Mouse (Mus musculus) adrenal gland, postnatal 4 days (tissue): ENCODE data around the gene Calcr. TPM values are rescaled to one million over a fixed set of nuclear protein-coding genes. Genes with fewer than 3 reads are reported as not detected.
"Not testable (repeated sequence)": the region's sequence is repeated elsewhere in the genome, so short reads cannot be mapped to it uniquely, and the experiment has no call there.

Source experiments
- DNase-seq, 2 experiments: peaks; one replicate each; pipeline ENCODE4 v3.0.0; 2021 to 2022; ENCODE audit warnings: low spot score in 2 of 2, mixed read lengths in 2 of 2
- long read RNA-seq, 2 experiments: library from polyadenylated mRNA; stranded (forward); transcript quantifications; one replicate each; pipeline ENCODE4 v2.0.0; 2021
- microRNA-seq: library from miRNA; unstranded; fragments of <30 nt; microRNA quantifications from one replicate; pipeline ENCODE4 v1.2.0, GENCODE M21; 2021
- total RNA-seq, 2 experiments: library from RNA; stranded (reverse); gene quantifications; 2 replicates each; pipeline ENCODE4 v1.2.3; 2021

Calcr gene
- total RNA-seq: under 1 TPM; 0.20 to 0.31 TPM
- long read RNA-seq, experiment 1: 0 reads
- long read RNA-seq, experiment 2: 0 reads

DNA sequence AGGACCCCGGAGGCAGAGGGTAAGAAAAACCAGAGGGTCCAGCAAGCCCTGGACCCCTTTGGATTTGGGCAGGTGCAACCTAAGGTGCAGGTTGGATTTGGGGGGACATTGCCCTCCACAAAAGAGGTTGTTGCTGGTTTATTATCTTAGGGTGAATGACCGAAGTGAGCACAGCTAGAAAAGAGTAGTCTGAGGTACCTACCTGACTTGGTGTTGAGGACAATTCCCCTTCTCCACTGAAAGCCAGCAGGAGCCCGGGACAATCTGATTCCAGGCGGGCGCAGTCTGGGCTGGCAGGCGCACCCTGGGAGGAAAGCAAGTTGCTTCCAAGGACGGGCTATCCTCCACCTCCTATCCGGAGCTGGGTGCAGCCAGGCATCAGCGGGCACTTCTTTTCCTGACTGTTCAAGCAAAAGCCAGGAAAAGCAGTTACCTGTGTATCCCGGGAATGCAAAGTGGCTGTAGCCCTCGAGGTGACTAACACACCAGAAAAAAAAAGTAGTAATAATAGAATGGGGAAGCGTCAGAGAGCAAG, at the start of gene Calcr:
Gene Calcr, minus strand, starts transcription at position 485 of the 535 bp plus-strand sequence.
- no peak for DNase-seq

DNA sequence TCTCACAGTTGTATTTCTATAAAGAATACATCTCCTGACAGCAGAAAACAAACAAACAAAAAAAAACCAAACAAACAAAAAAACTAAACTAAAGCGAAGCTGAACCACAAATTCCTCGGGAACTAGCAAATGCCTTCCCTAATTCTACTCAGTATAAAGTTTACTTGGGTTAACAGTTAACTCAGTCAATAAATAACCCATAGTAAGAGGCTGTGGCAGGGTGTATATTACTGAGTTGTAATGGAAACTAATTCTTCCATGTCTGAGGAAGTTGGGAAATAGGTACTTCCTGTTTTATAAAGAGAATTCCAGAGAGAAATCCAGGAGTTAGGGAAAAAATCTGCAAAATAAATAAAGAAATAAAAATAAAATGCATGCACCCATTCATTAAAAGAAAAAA, 3.0 kb upstream of the Calcr start:
- DNase-seq: no peak

DNA sequence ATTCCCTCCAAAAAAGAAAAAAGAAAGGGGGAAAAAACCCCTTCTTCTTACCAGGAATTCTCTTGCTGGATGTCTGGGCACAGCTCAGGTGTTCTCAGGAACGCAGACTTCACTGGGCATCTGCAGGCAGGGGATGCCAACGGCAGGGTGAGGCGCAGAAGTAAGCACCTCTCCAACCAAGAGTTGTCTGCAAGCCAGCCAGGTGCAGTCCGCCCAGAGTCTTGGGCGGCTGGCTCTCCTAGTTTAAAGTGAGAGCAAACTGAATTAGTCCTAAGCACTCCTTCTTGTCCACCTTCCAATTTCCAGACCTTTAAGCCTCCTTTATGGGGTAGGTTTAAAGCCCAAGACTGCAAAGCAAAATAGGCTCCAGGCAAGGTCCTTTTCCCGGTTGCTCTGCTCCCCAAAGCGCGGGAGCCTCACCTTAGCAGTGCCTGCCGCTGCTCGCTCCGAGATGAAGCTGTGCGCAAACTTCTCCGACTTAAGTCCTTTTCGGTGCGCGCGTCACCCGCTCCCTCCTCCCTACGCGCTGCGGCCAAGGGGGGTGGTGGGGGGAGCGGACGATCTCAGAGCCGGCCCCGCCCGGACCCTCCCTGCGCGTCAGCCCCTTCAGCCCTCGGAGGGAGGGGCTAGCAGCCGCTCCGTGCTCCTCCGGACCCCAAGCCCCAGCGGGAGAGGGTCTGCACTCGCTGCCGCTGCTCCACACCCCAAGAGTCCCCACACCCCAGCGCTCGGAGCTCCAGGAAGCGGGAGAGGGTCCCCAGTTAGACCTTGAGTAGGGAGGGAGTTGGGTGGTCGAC, 1.1 kb downstream of the Calcr start:
- DNase-seq: no peak

DNA sequence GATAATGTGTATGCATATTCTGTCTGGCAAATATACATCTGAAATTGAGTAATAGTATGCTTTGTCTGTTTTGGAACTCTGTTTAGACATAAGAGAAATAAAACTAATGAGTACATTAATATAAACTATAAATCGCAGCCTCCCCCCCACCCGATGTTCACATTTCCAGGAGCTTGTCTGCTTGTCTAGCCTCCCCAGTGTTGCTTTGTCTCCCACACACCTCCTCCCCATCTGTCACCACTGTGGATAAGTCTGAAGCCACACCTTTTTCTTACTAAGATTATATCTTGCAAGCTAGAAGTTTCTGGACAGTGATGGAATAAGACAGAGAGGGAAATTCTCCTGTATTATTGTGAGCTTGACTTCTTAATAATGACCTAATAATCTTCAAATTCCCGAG, 12.9 kb downstream of the Calcr start:
- DNase-seq: no peak

DNA sequence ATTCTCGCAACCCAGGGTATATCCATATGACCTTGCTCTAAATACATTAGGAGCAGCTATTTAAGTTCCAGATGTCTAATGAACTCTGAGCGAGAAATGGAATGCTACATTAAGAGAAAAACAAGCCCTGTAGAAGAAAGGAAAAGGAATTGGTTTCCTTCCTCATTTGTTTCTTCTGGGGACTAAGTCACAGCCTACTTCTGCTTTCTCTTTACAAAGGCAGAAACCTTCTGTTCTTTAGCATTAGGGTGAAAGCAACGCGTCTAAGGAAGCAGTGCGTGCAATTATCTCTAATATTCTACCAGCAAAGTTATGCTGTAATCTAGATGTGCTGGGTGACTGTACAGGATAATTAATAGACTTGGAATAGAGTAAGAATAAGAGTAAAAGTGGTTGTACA, 14.9 kb downstream of the Calcr start:
- DNase-seq: no peak

DNA sequence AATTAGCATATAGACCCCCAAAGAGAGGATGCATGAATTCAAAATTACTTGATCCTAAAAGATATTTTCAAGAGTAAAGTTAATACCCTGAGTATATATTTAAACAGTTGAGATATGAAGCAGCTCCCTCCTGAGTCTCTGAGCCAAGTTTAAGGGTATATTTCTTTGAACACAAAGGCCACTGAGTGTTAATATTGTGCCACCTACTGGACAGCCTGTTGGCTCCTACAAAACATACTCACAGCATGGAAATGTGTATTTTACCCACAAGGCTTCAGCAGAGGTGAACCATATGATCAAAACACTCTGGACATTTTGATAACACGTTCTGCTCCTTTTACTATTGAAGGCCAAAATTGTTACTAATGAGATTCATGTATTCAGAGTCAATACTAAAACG, 19.0 kb downstream of the Calcr start:
- DNase-seq: no peak

DNA sequence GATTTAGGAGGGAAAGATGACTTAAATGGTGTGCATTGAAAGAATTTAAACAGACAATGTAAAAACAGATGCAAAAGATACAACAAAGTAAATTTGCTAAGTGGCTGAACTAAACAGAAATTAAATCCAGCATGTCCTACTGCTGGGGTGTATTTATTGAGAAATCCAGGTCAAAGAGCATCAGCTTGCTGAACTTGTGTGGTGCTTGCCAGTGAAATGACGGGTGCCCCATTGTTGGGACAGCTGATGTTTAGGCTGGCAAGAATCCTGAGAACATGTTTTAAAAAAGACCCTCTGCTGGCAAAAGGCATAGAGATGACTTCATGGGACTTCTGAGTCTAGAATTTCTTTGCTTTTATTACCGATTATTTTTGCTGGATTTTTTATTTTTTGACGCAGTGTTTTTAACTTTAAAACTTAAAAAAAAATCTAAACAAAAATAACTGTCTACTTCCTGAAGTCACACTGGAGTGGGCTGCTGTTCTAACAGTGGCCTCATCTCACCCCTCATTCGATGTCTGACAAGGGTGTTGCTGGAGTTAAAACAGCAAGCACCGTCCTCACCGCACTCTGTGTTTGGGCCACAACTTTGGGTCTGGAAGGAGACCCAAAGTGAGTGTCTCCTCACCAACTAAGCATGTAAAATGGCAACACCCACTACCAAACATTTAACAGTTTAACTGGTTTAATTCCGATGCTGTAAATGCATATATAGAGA, 22.4 kb downstream of the Calcr start:
- DNase-seq: no peak

DNA sequence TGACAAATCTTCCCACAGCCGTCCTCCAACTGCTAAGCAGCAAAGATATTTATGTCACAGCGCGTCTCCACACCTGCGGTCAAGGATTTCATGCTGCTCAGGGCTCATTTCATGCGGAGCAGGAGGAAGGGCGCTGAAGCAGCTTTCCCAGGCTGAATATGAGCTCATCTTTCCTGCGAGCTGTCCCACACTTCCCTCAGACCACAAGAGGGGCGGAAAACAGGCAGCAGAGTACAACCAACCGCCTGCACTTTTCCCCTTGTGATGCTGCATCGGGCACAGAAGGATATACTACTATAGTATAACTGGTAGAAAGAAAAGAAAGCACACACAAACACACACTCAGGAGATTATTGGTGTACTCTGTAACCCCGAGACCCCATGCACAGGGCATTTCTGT, 23.2 kb downstream of the Calcr start:
- no peak for DNase-seq

DNA sequence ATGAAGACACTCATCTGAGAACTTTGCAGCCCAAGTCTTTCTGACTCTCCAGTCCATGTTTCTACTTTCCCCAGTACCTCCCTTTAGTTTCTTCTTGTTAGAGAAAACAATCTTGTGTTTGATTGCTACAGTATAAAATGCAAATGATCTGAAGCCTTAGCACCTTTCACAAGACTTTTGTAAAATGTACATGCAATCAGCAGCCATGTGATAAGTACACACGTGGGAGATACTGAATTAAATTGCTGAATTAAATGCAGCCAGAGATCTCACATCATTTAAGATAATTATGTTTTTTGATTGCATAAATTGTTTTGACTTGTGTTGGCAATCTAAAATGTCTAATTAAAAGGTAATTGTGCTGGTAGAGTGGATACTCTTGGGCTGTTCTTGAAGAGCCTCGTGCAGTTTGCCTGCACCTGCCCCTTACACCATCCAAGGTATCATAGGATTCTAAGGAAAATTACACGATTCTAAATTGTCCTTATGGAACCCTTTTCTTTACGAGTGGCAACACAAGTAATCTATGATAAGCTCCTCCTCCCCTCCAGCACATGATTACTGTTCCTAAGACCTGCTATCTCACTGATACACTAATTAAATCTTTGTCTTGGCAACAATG, 34.2 kb downstream of the Calcr start:
- DNase-seq: no peak

DNA sequence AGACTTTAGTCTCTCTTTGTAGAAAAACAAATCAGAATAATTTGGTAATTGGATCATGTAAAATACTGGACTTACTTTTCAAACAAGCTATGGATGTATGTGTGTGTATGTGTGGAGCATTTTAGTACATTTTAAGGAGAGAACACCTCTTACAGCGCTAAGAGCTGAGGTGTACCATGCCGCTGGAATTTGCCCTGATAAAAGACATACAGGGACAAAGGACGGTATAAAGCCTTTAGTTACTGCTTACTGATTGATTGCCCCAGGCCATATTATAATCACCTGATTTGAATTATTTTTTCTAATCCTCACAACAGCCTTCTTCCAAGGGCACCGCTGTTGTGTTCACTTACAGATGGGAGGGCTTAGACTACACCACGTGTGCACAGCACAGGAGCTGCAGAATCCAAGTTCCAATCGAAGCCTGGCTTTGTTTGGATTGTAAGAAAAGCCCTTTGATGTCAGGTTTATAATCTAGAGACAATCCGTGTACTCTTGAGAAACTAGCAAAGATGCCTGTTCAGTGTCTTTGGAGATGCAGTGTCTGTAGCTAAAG, 76.3 kb downstream of the Calcr start:
- no peak for DNase-seq

DNA sequence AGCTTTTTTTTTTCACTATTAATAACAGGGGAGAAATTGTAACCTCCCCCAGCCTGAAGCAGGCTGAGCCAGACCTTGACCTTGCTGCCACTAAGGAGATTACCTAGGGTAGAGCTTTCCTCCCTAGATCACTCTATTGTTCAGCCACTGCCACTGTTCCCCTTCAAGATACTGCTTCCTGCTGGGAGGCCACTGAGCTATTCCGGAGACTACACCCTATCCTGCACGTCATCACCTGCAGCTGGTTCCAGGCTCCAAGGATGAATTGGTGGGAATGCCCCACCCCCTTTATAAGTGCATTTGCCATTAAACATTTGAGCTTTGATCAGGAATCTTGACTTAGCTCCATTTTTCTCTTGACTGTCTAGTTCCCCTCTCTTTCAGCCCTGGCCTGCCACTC, 86.2 kb downstream of the Calcr start:
- not testable (repeated sequence) for DNase-seq

DNA sequence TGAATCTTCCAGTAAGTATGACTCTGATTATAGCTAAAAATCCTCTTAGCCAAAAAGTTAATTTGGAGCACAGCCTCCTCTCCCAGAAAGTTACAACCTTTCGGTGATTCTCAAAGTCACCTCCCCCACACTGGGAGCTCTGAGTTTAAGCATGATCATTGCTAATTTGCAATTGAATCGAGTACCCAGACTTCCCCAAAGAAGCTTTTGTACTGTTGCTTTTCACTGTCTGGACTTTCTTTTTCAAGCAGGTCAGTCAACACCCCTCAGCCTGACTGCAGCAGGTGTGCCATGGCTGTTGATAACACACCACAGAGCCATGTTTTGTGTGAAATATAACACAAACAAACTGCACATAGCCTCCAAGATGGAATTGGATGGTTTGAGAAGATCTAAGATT, 86.7 kb downstream of the Calcr start:
- DNase-seq: no peak

DNA sequence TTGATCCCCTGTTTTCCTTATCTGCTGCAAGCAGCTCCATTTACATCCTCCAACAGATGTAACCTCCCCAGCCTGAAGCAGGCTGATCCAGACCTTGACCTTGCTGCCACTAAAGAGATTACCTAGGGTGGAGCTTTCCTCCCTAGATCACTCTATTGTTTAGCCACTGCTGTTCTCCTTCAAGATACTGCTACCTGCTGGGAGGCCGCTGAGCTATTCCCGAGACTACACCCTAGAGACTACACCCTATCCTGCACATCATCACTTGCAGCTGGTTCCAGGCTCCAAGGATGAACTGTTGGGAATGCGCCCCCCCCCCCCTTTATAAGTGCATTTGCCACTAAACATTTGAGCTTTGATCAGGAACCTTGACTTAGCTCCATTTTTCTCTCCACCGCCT, 92.6 kb downstream of the Calcr start:
- not testable (repeated sequence) for DNase-seq

DNA sequence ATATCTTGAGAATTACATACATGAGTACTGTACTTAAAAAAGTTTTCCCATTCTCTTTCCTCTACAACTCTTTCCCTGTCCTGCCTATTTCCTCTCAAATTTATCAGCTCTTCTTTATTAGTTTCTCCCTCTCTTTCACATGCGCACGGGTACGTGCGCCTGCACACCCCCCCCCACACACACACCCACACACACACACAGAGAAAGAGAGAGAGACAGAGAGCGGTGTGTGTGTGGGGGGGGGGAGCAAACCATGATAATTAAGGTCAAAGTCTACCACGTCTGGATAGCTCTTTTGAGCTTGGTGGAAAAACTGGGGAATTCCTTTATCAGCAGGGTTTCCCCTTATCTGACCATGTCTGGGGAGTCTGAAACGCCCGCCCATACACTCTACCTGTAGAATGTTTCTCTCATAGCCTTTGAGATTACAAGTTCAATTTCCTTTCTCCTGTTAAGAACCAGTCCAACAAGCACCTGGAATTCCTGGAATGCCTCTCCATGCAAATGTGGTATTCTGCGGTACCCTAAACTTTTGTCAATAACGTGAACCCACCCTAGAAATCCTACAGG, 100.3 kb downstream of the Calcr start:
- DNase-seq: no peak

DNA sequence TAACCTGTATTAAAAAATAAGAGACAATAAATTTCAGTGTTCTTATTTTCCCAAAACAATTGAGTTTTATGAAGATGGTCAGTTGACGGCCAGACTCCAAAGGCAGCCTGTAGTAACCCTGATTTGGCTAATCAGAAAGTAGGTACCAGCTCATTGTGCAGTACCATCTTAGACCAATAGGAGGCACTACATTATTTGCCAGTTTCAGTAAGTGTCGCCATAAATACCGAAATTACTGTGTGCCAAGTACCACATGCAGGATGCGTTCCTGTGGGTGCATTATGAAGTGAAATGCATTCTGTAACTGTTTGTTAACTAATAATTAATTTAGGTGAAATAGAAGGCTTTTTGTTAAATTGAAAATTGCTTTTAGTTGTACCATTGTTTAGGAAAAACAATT, 106.1 kb downstream of the Calcr start:
- no peak for DNase-seq

Small RNAs within 50 kb of the gene (microRNA-seq; reads per million reads assigned to microRNA genes)
- gene Mir489 (not detected), gene Mir653 (not detected)

Other genes with a start within 250 kb of the Calcr start
- 1 to 10 TPM; 3.3 to 5.6 TPM for gene Tfpi2, start 224.2 kb upstream of the Calcr start, total RNA-seq
- not detected for gene Gngt1, start 229.1 kb upstream of the Calcr start, total RNA-seq
- 10 to 100 TPM; 52.0 to 55.3 TPM for gene Gng11, start 239.2 kb upstream of the Calcr start, total RNA-seq